ENCODE assay signal across 8 mouse cellular contexts in genomic region chr1:84935668-84936067, GRCm38 (mm10). TPM values are rescaled to one million over a fixed set of nuclear protein-coding genes. Genes with fewer than 3 reads are reported as not detected.
DNase-seq lines count a peak whose midpoint lies in the region; ATAC-seq and TF ChIP-seq lines count a peak whose summit lies in the region.

No protein-coding gene starts in this region.

- H3K9me3 ChIP-seq in hindbrain, embryonic 15.5 days, result no peaks in the 10 kb centered on the region
- no peaks in the 10 kb centered on the region for H3K9me3 ChIP-seq in hindbrain, embryonic 12.5 days (replicated peaks)

- no peak for ATAC-seq in hindbrain, embryonic 15.5 days (ENCODE audit: low FRiP score, low read depth)
- no peak for ATAC-seq in hindbrain, embryonic 12.5 days (ENCODE audit: low FRiP score)

- H3K36me3 ChIP-seq in hindbrain, embryonic 15.5 days, result no peaks in the 10 kb centered on the region
- no peaks in the 10 kb centered on the region for H3K36me3 ChIP-seq in hindbrain, embryonic 12.5 days

- intact Hi-C loops in left cerebral cortex, postnatal 4 days (cut with DNase I), result no loop called here

- H3K27me3 ChIP-seq in hindbrain, embryonic 15.5 days, result no peaks in the 10 kb centered on the region
- H3K27me3 ChIP-seq in hindbrain, embryonic 12.5 days, result no peaks in the 10 kb centered on the region

- WGBS in hindbrain, embryonic 15.5 days, result 61% methylated on average over 9 of the region's 9 CpGs
- WGBS in hindbrain, embryonic 12.5 days, result 82% methylated on average over 9 of the region's 9 CpGs

- H3K4me3 ChIP-seq in hindbrain, embryonic 15.5 days, result peak overlapping the region; percentile 62
- no peak overlapping the region for H3K4me3 ChIP-seq in hindbrain, embryonic 12.5 days
- H3K4me3 ChIP-seq in cortical plate, adult 2 months (ENCODE audit: insufficient read depth, low read length), result no peak overlapping the region

- peaks cover 18% of the 10 kb centered on the region for H3K4me1 ChIP-seq in hindbrain, embryonic 15.5 days (replicated peaks)
- 0 out of 2 replicates have a peak, but pooled peaks cover 3% of the 10 kb centered on the region for H3K4me1 ChIP-seq in hindbrain, embryonic 12.5 days
- H3K4me1 ChIP-seq in cortical plate, adult 2 months (ENCODE audit: control insufficient read depth, insufficient read depth, low read length), result no peaks in the 10 kb centered on the region

- peak; percentile 51 to 55 for DNase-seq in adrenal gland, adult 18-20 months (ENCODE audit: low spot score in 2 of 2)
- peak; percentile 54 to 76 for DNase-seq in kidney, adult 8-10 months
- DNase-seq in left cerebral cortex, postnatal 4 days, result peak; percentile 69
- DNase-seq in right cerebral cortex, postnatal 14 days, result peak; percentile 86
- no peak for DNase-seq in spleen, postnatal 14 days (ENCODE audit: low spot score in 2 of 2)

- no peak for TF ChIP-seq CTCF in cortical plate, adult 2 months (IDR thresholded peaks at IDR 0.05; ENCODE audit: extremely low read depth, insufficient read depth, low read length)

- H3K27ac ChIP-seq in hindbrain, embryonic 15.5 days (replicated peaks), result 0 out of 2 replicates have a peak overlapping the region, but pooled peaks have one; percentile 93
- no peak overlapping the region for H3K27ac ChIP-seq in hindbrain, embryonic 12.5 days
- H3K27ac ChIP-seq in cortical plate, adult 2 months (ENCODE audit: insufficient read depth, low read length), result no peak overlapping the region

- no peak overlapping the region for H3K9ac ChIP-seq in hindbrain, embryonic 15.5 days
- no peak overlapping the region for H3K9ac ChIP-seq in hindbrain, embryonic 12.5 days

- H3K4me2 ChIP-seq in hindbrain, embryonic 15.5 days, result peak overlapping the region; percentile 64
- no peak overlapping the region for H3K4me2 ChIP-seq in hindbrain, embryonic 12.5 days (replicated peaks)

- TF ChIP-seq POLR2A in cortical plate, adult 2 months (IDR thresholded peaks at IDR 0.05; ENCODE audit: extremely low read depth, insufficient read depth, low read length), result 0 out of 2 replicates have a peak, but pooled peaks have one; percentile 15

RNA-seq across cellular contexts. Expression of gene Slc16a14, which starts 0.7 kb away (rescaled TPM):
- 13.1 and 19.0 TPM in 2 replicates for polyA plus RNA-seq in hindbrain, embryonic 15.5 days (2015; fragmentation: Nextera tagmentation; extraction: Ambion mirVana)
- 8.3 and 9.0 TPM in 2 replicates for polyA plus RNA-seq in hindbrain, embryonic 12.5 days (2016; fragmentation: Nextera tagmentation; extraction: Ambion mirVana)
- 1 to 10 TPM; 1.7 to 4.1 TPM for total RNA-seq in adrenal gland, adult 18-20 months (2021)
- 4.7 and 5.9 TPM in 2 replicates for polyA plus RNA-seq in cortical plate, adult 2 months (2012; rRNA removed)
- total RNA-seq in left cerebral cortex, postnatal 4 days (2021), result 10 to 100 TPM; 27.8 to 28.4 TPM

Comparison
In these comparisons a context has a peak if more than half of its experiments do, and no peak if none do; other contexts are left out.
1. DNase-seq: peak in adrenal gland, adult 18-20 months (2 of 2), kidney, adult 8-10 months (2 of 2), left cerebral cortex, postnatal 4 days (single experiment) and right cerebral cortex, postnatal 14 days (single experiment); none in spleen, postnatal 14 days (0 of 2).